Comparison of ENCODE assay signal across 21 mouse cellular contexts in the genomic region with DNA sequence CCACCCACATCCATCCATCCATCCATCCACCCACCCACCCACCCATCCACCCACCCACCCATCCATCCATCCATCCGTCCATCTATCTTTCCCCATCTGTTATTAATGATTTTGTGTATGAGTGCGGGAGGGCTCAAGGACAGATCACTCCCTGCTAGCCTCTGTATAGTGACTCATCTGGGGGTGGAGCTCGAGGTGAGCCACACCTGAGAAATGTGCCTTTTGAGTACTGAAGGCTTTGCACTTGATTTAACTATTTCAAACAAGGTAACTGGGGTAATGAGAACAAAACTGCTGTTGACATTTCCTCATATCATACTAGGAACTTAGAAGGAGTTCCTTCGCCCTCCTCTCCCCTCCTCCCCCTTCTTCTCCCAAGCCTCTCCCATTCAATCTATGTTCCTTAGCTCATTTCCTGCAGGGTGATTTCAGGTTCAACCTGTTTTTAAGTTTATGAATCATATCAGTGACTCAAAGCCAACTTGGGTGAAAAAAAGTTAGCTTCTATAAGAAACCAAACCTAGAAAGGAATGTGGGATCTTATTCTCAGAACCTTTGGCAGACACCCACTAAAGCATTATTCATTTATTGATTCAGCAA. TPM values are rescaled to one million over a fixed set of nuclear protein-coding genes. Genes with fewer than 3 reads are reported as not detected.
A peak's percentile ranks its signal among the peaks of the same experiment; 100 is the strongest.
DNase-seq lines count a peak whose midpoint lies in the region; ATAC-seq and TF ChIP-seq lines count a peak whose summit lies in the region.
"Had no signal": no experiment of that assay in that cellular context is flagged by ENCODE, and none has a peak within 500 bp of the region (broad histone marks: within the 10 kb centered on the region; RNA-seq: fewer than 3 reads in every experiment).

No protein-coding gene starts in this region.

- H3K27me3 ChIP-seq in limb, embryonic 14.5 days (ENCODE audit: control insufficient read depth, insufficient read depth, low read length) = no peaks in the 10 kb centered on the region
- no peaks in the 10 kb centered on the region for H3K27me3 ChIP-seq in limb, embryonic 10.5 days (ENCODE audit: low read depth, poor library complexity, severe bottlenecking)
- H3K27me3 ChIP-seq in hindbrain, embryonic 13.5 days = no peaks in the 10 kb centered on the region
- H3K27me3 ChIP-seq: heart, embryonic 15.5 days; kidney, embryonic 15.5 days; liver, embryonic 13.5 days had no signal

- no peaks in the 10 kb centered on the region for H3K9me3 ChIP-seq in limb, embryonic 14.5 days (ENCODE audit: control insufficient read depth, low read length)
- no peaks in the 10 kb centered on the region for H3K9me3 ChIP-seq in limb, embryonic 10.5 days (replicated peaks)
- H3K9me3 ChIP-seq in hindbrain, embryonic 13.5 days = no peaks in the 10 kb centered on the region
- H3K9me3 ChIP-seq: heart, embryonic 15.5 days; hindbrain, embryonic 10.5 days; kidney, embryonic 15.5 days; liver, embryonic 13.5 days had no signal

- H3K9ac ChIP-seq in limb, embryonic 14.5 days (ENCODE audit: low read depth, low read length, severe bottlenecking) = no peak overlapping the region
- no peak overlapping the region for H3K9ac ChIP-seq in hindbrain, embryonic 13.5 days
- H3K9ac ChIP-seq: forebrain, postnatal 0 days; heart, embryonic 15.5 days; kidney, embryonic 15.5 days; liver, embryonic 13.5 days had no signal

- H3K36me3 ChIP-seq in limb, embryonic 14.5 days (ENCODE audit: control insufficient read depth, insufficient read depth, low read length) = no peaks in the 10 kb centered on the region
- no peaks in the 10 kb centered on the region for H3K36me3 ChIP-seq in limb, embryonic 10.5 days
- H3K36me3 ChIP-seq in hindbrain, embryonic 13.5 days = no peaks in the 10 kb centered on the region
- H3K36me3 ChIP-seq: heart, embryonic 15.5 days; hindbrain, embryonic 10.5 days; kidney, embryonic 15.5 days; liver, embryonic 13.5 days had no signal

- no peak overlapping the region for H3K27ac ChIP-seq in limb, embryonic 14.5 days (replicated peaks; ENCODE audit: low read depth, low read length)
- no peak overlapping the region for H3K27ac ChIP-seq in limb, embryonic 10.5 days
- peak overlapping the region; percentile 38; the same call in 1 of the 2 replicates for H3K27ac ChIP-seq in embryonic fibroblast, embryonic 13.5 days (ENCODE audit: insufficient read depth, low read length)
- H3K27ac ChIP-seq in hindbrain, embryonic 13.5 days = no peak overlapping the region
- H3K27ac ChIP-seq: heart, adult 2 months; heart, embryonic 15.5 days; hindbrain, embryonic 10.5 days; kidney, embryonic 15.5 days; liver, embryonic 13.5 days had no signal

- DNase-seq in limb, embryonic 14.5 days (ENCODE audit: low spot score) = peak; percentile 25
- no peak for DNase-seq in limb, embryonic 10.5 days (ENCODE audit: low spot score)
- DNase-seq in 3T3-L1 (ENCODE audit: low read depth, low spot score) = peak; percentile 89
- DNase-seq in lung, postnatal 25 days (ENCODE audit: low spot score) = peak; percentile 8
- no peak for DNase-seq in embryo, embryonic 11 days
- DNase-seq in frontal cortex, postnatal 25 days (ENCODE audit: low spot score in 2 of 2) = no peak
- DNase-seq: adrenal gland, adult 8-10 months; cerebellum, adult 11 months; cerebellum, postnatal 14 days; forebrain, postnatal 0 days; heart, adult 2 months; liver, embryonic 13.5 days; retina, postnatal 1 day; right cerebral cortex, postnatal 4 days; thymus, adult 18-20 months had no signal

- H3K4me3 ChIP-seq in limb, embryonic 14.5 days (replicated peaks; ENCODE audit: low read length) = no peak overlapping the region
- no peak overlapping the region for H3K4me3 ChIP-seq in limb, embryonic 10.5 days
- no peak overlapping the region for H3K4me3 ChIP-seq in embryonic fibroblast, embryonic 13.5 days (ENCODE audit: insufficient read depth, low read length)
- H3K4me3 ChIP-seq in hindbrain, embryonic 13.5 days = no peak overlapping the region
- H3K4me3 ChIP-seq: heart, adult 2 months; heart, embryonic 15.5 days; hindbrain, embryonic 10.5 days; kidney, embryonic 15.5 days; liver, embryonic 13.5 days had no signal

- WGBS in limb, embryonic 14.5 days = 74% methylated on average over 4 of the region's 4 CpGs
- WGBS in limb, embryonic 10.5 days = 89% methylated on average over 4 of the region's 4 CpGs
- WGBS in hindbrain, embryonic 13.5 days = 84% methylated on average over 4 of the region's 4 CpGs

- no peak overlapping the region for H3K4me2 ChIP-seq in limb, embryonic 14.5 days (replicated peaks; ENCODE audit: low read depth, low read length, severe bottlenecking)
- H3K4me2 ChIP-seq in hindbrain, embryonic 13.5 days = no peak overlapping the region
- H3K4me2 ChIP-seq: heart, embryonic 15.5 days; kidney, embryonic 15.5 days; liver, embryonic 13.5 days had no signal

- H3K4me1 ChIP-seq in limb, embryonic 14.5 days (ENCODE audit: control insufficient read depth, insufficient read depth, low read length) = no peaks in the 10 kb centered on the region
- no peaks in the 10 kb centered on the region for H3K4me1 ChIP-seq in limb, embryonic 10.5 days
- H3K4me1 ChIP-seq in embryonic fibroblast, embryonic 13.5 days (ENCODE audit: control insufficient read depth, insufficient read depth, low read length) = peaks cover 6% of the 10 kb centered on the region
- H3K4me1 ChIP-seq in hindbrain, embryonic 13.5 days (replicated peaks) = no peaks in the 10 kb centered on the region
- H3K4me1 ChIP-seq: heart, embryonic 15.5 days; hindbrain, embryonic 10.5 days; kidney, embryonic 15.5 days; liver, embryonic 13.5 days had no signal

- no peak for TF ChIP-seq CTCF in embryonic fibroblast, embryonic 13.5 days (IDR thresholded peaks at IDR 0.05; ENCODE audit: borderline replicate concordance, insufficient read depth, low read length)

- no peak for TF ChIP-seq POLR2A in limb, embryonic 14.5 days (IDR thresholded peaks at IDR 0.05; ENCODE audit: borderline replicate concordance, extremely low read depth, insufficient read depth, insufficient read length)
- TF ChIP-seq POLR2A in embryonic fibroblast, embryonic 13.5 days (IDR thresholded peaks at IDR 0.05; ENCODE audit: low read depth, low read length) = no peak

- ATAC-seq in limb, embryonic 14.5 days (ENCODE audit: low FRiP score, low read depth) = no peak
- no peak for ATAC-seq in hindbrain, embryonic 13.5 days (ENCODE audit: low FRiP score)
- ATAC-seq: forebrain, postnatal 0 days; midbrain, embryonic 16.5 days had no signal

RNA-seq across cellular contexts. Expression of a gene that starts 27.2 kb away (rescaled TPM):
- 5.7 TPM in 2 replicates for polyA plus RNA-seq in limb, embryonic 14.5 days (2012; rRNA removed)
- polyA plus RNA-seq in limb, embryonic 14.5 days (2014; fragmentation: Nextera tagmentation; extraction: Ambion mirVana) = 11.3 and 13.3 TPM in 2 replicates
- polyA plus RNA-seq in limb, embryonic 10.5 days (2016; fragmentation: Nextera tagmentation; extraction: Ambion mirVana) = 3.7 and 4.3 TPM in 2 replicates
- polyA plus RNA-seq in embryonic fibroblast, embryonic 13.5 days (2011; ENCODE audit: insufficient read length, low read depth, missing spikeins) = 10.0 and 12.5 TPM in 2 replicates
- 2.6 and 3.0 TPM in 2 replicates for polyA plus RNA-seq in hindbrain, embryonic 13.5 days (2015; fragmentation: Nextera tagmentation; extraction: Ambion mirVana)

Comparison
In these comparisons a context has a peak if more than half of its experiments do, and no peak if none do; other contexts are left out.
1. DNase-seq: peak in limb, embryonic 14.5 days (single experiment), 3T3-L1 (single experiment) and lung, postnatal 25 days (single experiment); none in limb, embryonic 10.5 days (single experiment), embryo, embryonic 11 days (single experiment) and frontal cortex, postnatal 25 days (0 of 2).